Mouse (Mus musculus) frontal cortex, postnatal 36 days (tissue): ENCODE data around the gene Rell1.

Source experiments
- DNase-seq, 2 experiments: peaks; one replicate each; pipeline ENCODE4 v3.0.0; 2022; ENCODE audit warnings: low spot score in 2 of 2

The Rell1 gene

GRCm38 (mm10) chr5:63968443-63969415, at the start of gene Rell1:
Gene Rell1, minus strand, starts transcription at chr5:63968897.
- DNase-seq = peak; percentile 88 to 90

- DNase-seq = no peak
Measured at GRCm38 (mm10) chr5:64012596-64013366, 44.1 kb upstream of the Rell1 start.

GRCm38 (mm10) chr5:64006548-64006947, 37.9 kb upstream of the Rell1 start:
- DNase-seq = no peak

GRCm38 (mm10) chr5:64003302-64003701, 34.6 kb upstream of the Rell1 start:
- no peak for DNase-seq

GRCm38 (mm10) chr5:63993865-63994264, 25.2 kb upstream of the Rell1 start:
- DNase-seq = no peak

- DNase-seq = no peak
Measured at GRCm38 (mm10) chr5:63990675-63991074, 22.0 kb upstream of the Rell1 start.

GRCm38 (mm10) chr5:63986337-63986736, 17.6 kb upstream of the Rell1 start:
- DNase-seq = no peak

- no peak for DNase-seq
Measured at GRCm38 (mm10) chr5:63982296-63982695, 13.6 kb upstream of the Rell1 start.

GRCm38 (mm10) chr5:63970991-63971390, 2.3 kb upstream of the Rell1 start:
- DNase-seq = no peak

- no peak for DNase-seq
Measured at GRCm38 (mm10) chr5:63970281-63970732, 1.6 kb upstream of the Rell1 start.

- no peak for DNase-seq
Measured at GRCm38 (mm10) chr5:63969476-63970112, 897 bp upstream of the Rell1 start.

GRCm38 (mm10) chr5:63967591-63968141, 1.0 kb downstream of the Rell1 start:
- DNase-seq = no peak

- DNase-seq = no peak
Measured at GRCm38 (mm10) chr5:63966379-63966778, 2.3 kb downstream of the Rell1 start.

- DNase-seq = no peak
Measured at GRCm38 (mm10) chr5:63965946-63966345, 2.8 kb downstream of the Rell1 start.

- DNase-seq = no peak
Measured at GRCm38 (mm10) chr5:63964576-63964975, 4.1 kb downstream of the Rell1 start.

- DNase-seq = no peak
Measured at GRCm38 (mm10) chr5:63961726-63962125, 7.0 kb downstream of the Rell1 start.

- no peak for DNase-seq
Measured at GRCm38 (mm10) chr5:63960565-63960964, 8.1 kb downstream of the Rell1 start.

GRCm38 (mm10) chr5:63958963-63959708, 9.6 kb downstream of the Rell1 start:
- DNase-seq = no peak

- no peak for DNase-seq
Measured at GRCm38 (mm10) chr5:63957607-63958006, 11.1 kb downstream of the Rell1 start.

- DNase-seq = no peak
Measured at GRCm38 (mm10) chr5:63956411-63956810, 12.3 kb downstream of the Rell1 start.
